Mouse (Mus musculus) kidney, adult 9 months (tissue): ENCODE results near the gene Myl7.
A peak's percentile ranks its signal among the peaks of the same experiment; 100 is the strongest.
"Not testable (repeated sequence)": the region's sequence is repeated elsewhere in the genome, so short reads cannot be mapped to it uniquely, and the experiment has no call there.

Experiments
- DNase-seq: peaks from one replicate; pipeline ENCODE4 v3.0.0; 2022

Gene Myl7

GRCm38 (mm10) chr11:5898531-5898930, at the start of gene Myl7:
Myl7 (minus strand) TSS chr11:5898782.
- DNase-seq = no peak

GRCm38 (mm10) chr11:5947796-5948195, 49.2 kb upstream of the Myl7 start:
- DNase-seq = no peak

- no peak for DNase-seq
Measured at GRCm38 (mm10) chr11:5945096-5945495, 46.5 kb upstream of the Myl7 start.

- no peak for DNase-seq
Measured at GRCm38 (mm10) chr11:5942966-5943365, 44.4 kb upstream of the Myl7 start.

- DNase-seq = not testable (repeated sequence)
Measured at GRCm38 (mm10) chr11:5934531-5934930, 35.9 kb upstream of the Myl7 start.

GRCm38 (mm10) chr11:5931947-5932346, 33.4 kb upstream of the Myl7 start:
- peak; percentile 23 for DNase-seq

- no peak for DNase-seq
Measured at GRCm38 (mm10) chr11:5930578-5930977, 32.0 kb upstream of the Myl7 start.

- DNase-seq = no peak
Measured at GRCm38 (mm10) chr11:5926696-5927220, 28.2 kb upstream of the Myl7 start.

GRCm38 (mm10) chr11:5924699-5925098, 26.1 kb upstream of the Myl7 start:
- no peak for DNase-seq

GRCm38 (mm10) chr11:5920323-5920960, 21.9 kb upstream of the Myl7 start:
- DNase-seq = no peak

GRCm38 (mm10) chr11:5919606-5920005, 21.0 kb upstream of the Myl7 start:
- no peak for DNase-seq

GRCm38 (mm10) chr11:5918111-5918510, 19.5 kb upstream of the Myl7 start:
- no peak for DNase-seq

GRCm38 (mm10) chr11:5916178-5916548, 17.6 kb upstream of the Myl7 start:
- DNase-seq = no peak

- DNase-seq = no peak
Measured at GRCm38 (mm10) chr11:5915429-5916177, 17.0 kb upstream of the Myl7 start.

GRCm38 (mm10) chr11:5914940-5915339, 16.4 kb upstream of the Myl7 start:
- no peak for DNase-seq

- no peak for DNase-seq
Measured at GRCm38 (mm10) chr11:5913936-5914335, 15.4 kb upstream of the Myl7 start.

- DNase-seq = no peak
Measured at GRCm38 (mm10) chr11:5913256-5913655, 14.7 kb upstream of the Myl7 start.

GRCm38 (mm10) chr11:5912635-5913034, 14.1 kb upstream of the Myl7 start:
- peak; percentile 52 for DNase-seq

GRCm38 (mm10) chr11:5908642-5909041, 10.1 kb upstream of the Myl7 start:
- no peak for DNase-seq

- DNase-seq = no peak
Measured at GRCm38 (mm10) chr11:5907096-5907495, 8.5 kb upstream of the Myl7 start.

- DNase-seq = no peak
Measured at GRCm38 (mm10) chr11:5905778-5906518, 7.4 kb upstream of the Myl7 start.

GRCm38 (mm10) chr11:5904871-5905270, 6.3 kb upstream of the Myl7 start:
- no peak for DNase-seq

- no peak for DNase-seq
Measured at GRCm38 (mm10) chr11:5904357-5904756, 5.8 kb upstream of the Myl7 start.

- no peak for DNase-seq
Measured at GRCm38 (mm10) chr11:5903844-5904243, 5.3 kb upstream of the Myl7 start.
